Mouse (Mus musculus): Measurements from ENCODE around the gene Il4.

Il4 gene

GRCm38 (mm10) chr11:53566646-53567045 is 51.8 kb downstream of the Il4 start:
- in situ Hi-C loops (cut with MboI, MseI) = no loop called here

DNA sequence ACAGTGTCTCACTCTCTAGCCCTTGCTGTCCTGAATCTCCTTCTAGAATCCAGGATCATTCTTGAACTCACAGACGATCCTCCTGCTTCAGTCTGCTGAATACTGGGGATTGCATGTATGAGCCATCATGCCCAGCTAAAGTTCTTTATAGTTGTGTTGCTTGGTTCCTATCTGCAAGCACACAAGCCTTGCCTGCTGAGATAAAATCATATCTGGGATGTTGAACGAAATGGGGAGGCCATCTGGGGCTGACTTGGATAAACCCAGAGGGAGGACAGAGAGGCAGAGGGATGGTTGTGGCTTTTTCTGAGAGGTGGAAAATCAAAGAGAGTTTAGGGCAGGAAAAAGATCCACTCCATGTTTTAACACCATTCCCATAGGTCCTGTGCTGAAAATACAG is 56.5 kb downstream of the Il4 start:
- in situ Hi-C loops (cut with MboI, MseI) = no loop called here

DNA sequence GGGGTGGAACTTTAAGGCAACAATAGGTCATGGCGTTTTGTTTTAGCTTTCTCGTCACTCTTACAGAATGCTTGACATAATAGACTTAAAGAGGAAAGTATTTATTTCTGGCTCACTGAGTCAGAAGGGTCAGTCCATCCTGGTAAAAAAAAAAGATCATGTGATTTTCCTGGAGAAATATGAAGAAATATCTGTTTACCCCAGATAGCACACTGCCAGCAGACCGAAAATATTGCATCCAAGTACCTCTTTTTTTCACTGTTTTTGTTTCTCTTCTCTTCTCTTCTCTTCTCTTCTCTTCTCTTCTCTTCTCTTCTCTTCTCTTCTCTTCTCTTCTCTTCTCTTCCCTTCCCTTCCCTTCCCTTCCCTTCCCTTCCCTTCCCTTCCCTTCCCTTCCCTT is 58.5 kb downstream of the Il4 start:
- in situ Hi-C loops (cut with MboI, MseI) = loop anchor here (5.0 kb wide), 2 partner anchors 467 to 557 kb away; partner anchors contain the start of gene Slc22a4

GRCm38 (mm10) chr11:53557992-53558391 is 60.5 kb downstream of the Il4 start:
- in situ Hi-C loops (cut with MboI, MseI) = loop anchor here (5.0 kb wide), 2 partner anchors 469 to 559 kb away; partner anchors contain the start of gene Slc22a4

DNA sequence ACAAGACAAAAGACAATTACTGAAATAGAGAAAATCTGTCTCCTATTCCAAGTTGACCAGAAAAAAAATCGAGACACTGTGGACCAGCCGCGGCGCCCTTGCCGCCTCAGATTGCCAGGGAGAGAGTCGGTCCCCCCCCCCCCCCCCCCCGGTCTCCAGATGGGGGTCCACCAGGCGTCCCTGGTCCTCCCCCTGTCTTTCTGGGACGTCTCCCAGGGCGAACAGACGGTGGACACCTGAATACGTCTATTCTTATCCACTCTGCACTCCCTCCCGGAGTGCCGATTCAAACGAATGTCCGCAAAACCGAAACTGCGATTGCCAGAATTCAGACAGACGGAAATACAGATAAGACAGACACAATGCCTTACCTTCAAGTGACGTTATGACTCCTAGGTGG is 61.9 kb downstream of the Il4 start:
- in situ Hi-C loops (cut with MboI, MseI) = loop anchor here (5.0 kb wide), 2 partner anchors 471 to 561 kb away; partner anchors contain the start of gene Slc22a4
